21 mouse cellular contexts compared by ENCODE assay signal in genomic region chr12:31209377-31209805, GRCm38 (mm10). TPM values are rescaled to one million over a fixed set of nuclear protein-coding genes. Genes with fewer than 3 reads are reported as not detected.
DNase-seq lines count a peak whose midpoint lies in the region; ATAC-seq and TF ChIP-seq lines count a peak whose summit lies in the region.
"Had no signal": no experiment of that assay in that cellular context is flagged by ENCODE, and none has a peak within 500 bp of the region (broad histone marks: within the 10 kb centered on the region; RNA-seq: fewer than 3 reads in every experiment).

No protein-coding gene starts in this region.

- ATAC-seq in heart, embryonic 11.5 days (replicated peaks; ENCODE audit: insufficient number of reproducible peaks, low FRiP score, low TSS enrichment) = no peak
- peak; percentile 42; the same call in 1 of the 2 replicates for ATAC-seq in forebrain, embryonic 15.5 days (replicated peaks)
- peak; percentile 40; the same call in 1 of the 2 replicates for ATAC-seq in midbrain, embryonic 14.5 days (ENCODE audit: low FRiP score, low TSS enrichment)
- no peak for ATAC-seq in stomach, postnatal 0 days (ENCODE audit: low FRiP score, low TSS enrichment)

- no peak overlapping the region for H3K4me3 ChIP-seq in heart, embryonic 10.5 days
- H3K4me3 ChIP-seq in heart, embryonic 11.5 days (ENCODE audit: low read depth, low read length) = no peak overlapping the region
- no peak overlapping the region for H3K4me3 ChIP-seq in forebrain, embryonic 15.5 days
- no peak overlapping the region for H3K4me3 ChIP-seq in midbrain, embryonic 14.5 days (replicated peaks; ENCODE audit: low read depth, low read length)
- H3K4me3 ChIP-seq in stomach, postnatal 0 days (ENCODE audit: low read depth, low read length) = no peak overlapping the region
- H3K4me3 ChIP-seq in embryonic facial prominence, embryonic 10.5 days = no peak overlapping the region
- H3K4me3 ChIP-seq: hindbrain, embryonic 15.5 days; limb, embryonic 15.5 days had no signal

- no peak overlapping the region for H3K4me2 ChIP-seq in heart, embryonic 11.5 days
- H3K4me2 ChIP-seq in forebrain, embryonic 15.5 days (replicated peaks) = no peak overlapping the region
- H3K4me2 ChIP-seq in midbrain, embryonic 14.5 days (ENCODE audit: low read length) = no peak overlapping the region
- no peak overlapping the region for H3K4me2 ChIP-seq in stomach, postnatal 0 days (replicated peaks; ENCODE audit: low read depth)
- H3K4me2 ChIP-seq: hindbrain, embryonic 15.5 days; limb, embryonic 15.5 days had no signal

- no peak overlapping the region for H3K9ac ChIP-seq in heart, embryonic 11.5 days (ENCODE audit: low read depth, low read length)
- H3K9ac ChIP-seq in forebrain, embryonic 15.5 days (replicated peaks) = no peak overlapping the region
- H3K9ac ChIP-seq in midbrain, embryonic 14.5 days (replicated peaks; ENCODE audit: low read length) = no peak overlapping the region
- H3K9ac ChIP-seq in stomach, postnatal 0 days (ENCODE audit: low read length) = no peak overlapping the region
- H3K9ac ChIP-seq: hindbrain, embryonic 15.5 days; limb, embryonic 15.5 days had no signal

- TF ChIP-seq CTCF in stomach, postnatal 0 days (IDR thresholded peaks at IDR 0.05; ENCODE audit: low read depth) = no peak

- peak overlapping the region; percentile 17; the same call in 1 of the 2 replicates for H3K27ac ChIP-seq in heart, embryonic 10.5 days
- no peak overlapping the region for H3K27ac ChIP-seq in heart, embryonic 11.5 days (ENCODE audit: low read depth, low read length)
- H3K27ac ChIP-seq in forebrain, embryonic 15.5 days (replicated peaks) = peak overlapping the region; percentile 35
- H3K27ac ChIP-seq in midbrain, embryonic 14.5 days (replicated peaks; ENCODE audit: low read depth, low read length) = 0 out of 2 replicates have a peak overlapping the region, but pooled peaks have one; percentile 37
- no peak overlapping the region for H3K27ac ChIP-seq in stomach, postnatal 0 days (replicated peaks)
- H3K27ac ChIP-seq in embryonic facial prominence, embryonic 10.5 days (replicated peaks) = no peak overlapping the region
- H3K27ac ChIP-seq: hindbrain, embryonic 15.5 days; limb, embryonic 15.5 days had no signal

- H3K27me3 ChIP-seq in heart, embryonic 10.5 days (ENCODE audit: insufficient read depth, poor library complexity, severe bottlenecking) = no peaks in the 10 kb centered on the region
- H3K27me3 ChIP-seq in heart, embryonic 11.5 days (ENCODE audit: control insufficient read depth, insufficient read depth, low read length) = no peaks in the 10 kb centered on the region
- H3K27me3 ChIP-seq in forebrain, embryonic 15.5 days = no peaks in the 10 kb centered on the region
- no peaks in the 10 kb centered on the region for H3K27me3 ChIP-seq in midbrain, embryonic 14.5 days (ENCODE audit: control insufficient read depth, insufficient read depth, low read length)
- H3K27me3 ChIP-seq in stomach, postnatal 0 days (ENCODE audit: control insufficient read depth, insufficient read depth, low read length) = no peaks in the 10 kb centered on the region
- H3K27me3 ChIP-seq in embryonic facial prominence, embryonic 10.5 days (replicated peaks; ENCODE audit: low read depth, poor library complexity, severe bottlenecking) = no peaks in the 10 kb centered on the region
- H3K27me3 ChIP-seq: hindbrain, embryonic 15.5 days; limb, embryonic 15.5 days had no signal

- peaks cover 16% of the 10 kb centered on the region; the same call in 1 of the 2 replicates for H3K4me1 ChIP-seq in heart, embryonic 10.5 days
- peaks cover 6% of the 10 kb centered on the region; the same call in 1 of the 2 replicates for H3K4me1 ChIP-seq in heart, embryonic 11.5 days (ENCODE audit: control insufficient read depth, insufficient read depth, low read length)
- H3K4me1 ChIP-seq in forebrain, embryonic 15.5 days = peaks cover 19% of the 10 kb centered on the region
- peaks cover 12% of the 10 kb centered on the region for H3K4me1 ChIP-seq in midbrain, embryonic 14.5 days (ENCODE audit: control insufficient read depth, insufficient read depth, low read length)
- no peaks in the 10 kb centered on the region for H3K4me1 ChIP-seq in stomach, postnatal 0 days (replicated peaks; ENCODE audit: control insufficient read depth, insufficient read depth)
- H3K4me1 ChIP-seq in embryonic facial prominence, embryonic 10.5 days = peaks cover 8% of the 10 kb centered on the region

- no peaks in the 10 kb centered on the region for H3K36me3 ChIP-seq in heart, embryonic 10.5 days
- H3K36me3 ChIP-seq in heart, embryonic 11.5 days (ENCODE audit: control insufficient read depth, insufficient read depth, low read length) = no peaks in the 10 kb centered on the region
- no peaks in the 10 kb centered on the region for H3K36me3 ChIP-seq in forebrain, embryonic 15.5 days
- H3K36me3 ChIP-seq in midbrain, embryonic 14.5 days (ENCODE audit: control insufficient read depth, insufficient read depth, low read length) = no peaks in the 10 kb centered on the region
- no peaks in the 10 kb centered on the region for H3K36me3 ChIP-seq in stomach, postnatal 0 days (ENCODE audit: control insufficient read depth, insufficient read depth, low read length)
- no peaks in the 10 kb centered on the region for H3K36me3 ChIP-seq in embryonic facial prominence, embryonic 10.5 days (replicated peaks)
- H3K36me3 ChIP-seq: hindbrain, embryonic 15.5 days; limb, embryonic 15.5 days had no signal

- 48% methylated on average over 5 of the region's 5 CpGs for WGBS in heart, embryonic 10.5 days
- 54% methylated on average over 5 of the region's 5 CpGs for WGBS in heart, embryonic 11.5 days (ENCODE audit: insufficient replicate concordance)
- WGBS in forebrain, embryonic 15.5 days = 19% methylated on average over 5 of the region's 5 CpGs
- 12% methylated on average over 5 of the region's 5 CpGs for WGBS in midbrain, embryonic 14.5 days
- WGBS in stomach, postnatal 0 days = 62% methylated on average over 5 of the region's 5 CpGs
- WGBS in embryonic facial prominence, embryonic 10.5 days = 41% methylated on average over 5 of the region's 5 CpGs

- DNase-seq in heart, embryonic 10.5 days (ENCODE audit: low spot score) = no peak
- peak; percentile 33 for DNase-seq in brain, adult 2 months (ENCODE audit: low read depth, low spot score)
- peak; percentile 62 for DNase-seq in midbrain, embryonic 14.5 days
- DNase-seq in stomach, postnatal 0 days (ENCODE audit: low spot score) = no peak
- no peak for DNase-seq in embryonic facial prominence, embryonic 10.5 days (ENCODE audit: low spot score)
- DNase-seq: cerebellum, adult 11-12 months; cerebellum, postnatal 25 days; kidney, adult 11 months; kidney, postnatal 10 days; lung, postnatal 10 days; right cerebral cortex, postnatal 14 days; thymus, postnatal 36 days had no signal

- TF ChIP-seq EP300 in stomach, postnatal 0 days (optimal IDR thresholded peaks at IDR 0.05) = no peak

- no peaks in the 10 kb centered on the region for H3K9me3 ChIP-seq in heart, embryonic 10.5 days
- no peaks in the 10 kb centered on the region for H3K9me3 ChIP-seq in heart, embryonic 11.5 days (replicated peaks; ENCODE audit: control insufficient read depth, low read length)
- H3K9me3 ChIP-seq in forebrain, embryonic 15.5 days = no peaks in the 10 kb centered on the region
- no peaks in the 10 kb centered on the region for H3K9me3 ChIP-seq in midbrain, embryonic 14.5 days (ENCODE audit: control insufficient read depth, low read length)
- no peaks in the 10 kb centered on the region for H3K9me3 ChIP-seq in stomach, postnatal 0 days (ENCODE audit: control insufficient read depth, low read length)
- H3K9me3 ChIP-seq in embryonic facial prominence, embryonic 10.5 days = no peaks in the 10 kb centered on the region
- H3K9me3 ChIP-seq: hindbrain, embryonic 15.5 days; limb, embryonic 15.5 days had no signal

RNA-seq across cellular contexts. Expression of gene Gm6993, which starts 31.2 kb away (rescaled TPM):
- polyA plus RNA-seq in heart, embryonic 10.5 days (2016; fragmentation: Nextera tagmentation; extraction: Ambion mirVana) = not detected in 2 replicates
- polyA plus RNA-seq in heart, embryonic 11.5 days (2014; fragmentation: Nextera tagmentation; extraction: Ambion mirVana) = not detected in 2 replicates
- not detected in 2 replicates for polyA plus RNA-seq in forebrain, embryonic 15.5 days (2015; fragmentation: Nextera tagmentation; extraction: Ambion mirVana)
- polyA plus RNA-seq in midbrain, embryonic 14.5 days (2014; fragmentation: Nextera tagmentation; extraction: Ambion mirVana) = not detected in 2 replicates
- polyA plus RNA-seq in stomach, postnatal 0 days (2015; fragmentation: Nextera tagmentation; extraction: Ambion mirVana) = not detected in 2 replicates
- not detected in 2 replicates for polyA plus RNA-seq in embryonic facial prominence, embryonic 10.5 days (2016; fragmentation: Nextera tagmentation; extraction: Ambion mirVana)
- polyA plus RNA-seq: frontal cortex, adult 2 months; gonadal fat pad, adult 2 months; heart, postnatal 0 days; hindbrain, embryonic 15.5 days; limb, embryonic 15.5 days; liver, embryonic 16.5 days; neural tube, embryonic 11.5 days had no signal

RNA-seq across cellular contexts. Expression of gene Lamb1, which starts 55.6 kb away (rescaled TPM):
- 66.1 and 102 TPM in 2 replicates for polyA plus RNA-seq in heart, embryonic 10.5 days (2016; fragmentation: Nextera tagmentation; extraction: Ambion mirVana)
- 67.4 and 92.3 TPM in 2 replicates for polyA plus RNA-seq in heart, embryonic 11.5 days (2014; fragmentation: Nextera tagmentation; extraction: Ambion mirVana)
- polyA plus RNA-seq in forebrain, embryonic 15.5 days (2015; fragmentation: Nextera tagmentation; extraction: Ambion mirVana) = 18.3 and 19.1 TPM in 2 replicates
- 3.9 and 16.7 TPM in 2 replicates for polyA plus RNA-seq in midbrain, embryonic 14.5 days (2014; fragmentation: Nextera tagmentation; extraction: Ambion mirVana)
- 30.6 and 31.7 TPM in 2 replicates for polyA plus RNA-seq in stomach, postnatal 0 days (2015; fragmentation: Nextera tagmentation; extraction: Ambion mirVana)
- polyA plus RNA-seq in embryonic facial prominence, embryonic 10.5 days (2016; fragmentation: Nextera tagmentation; extraction: Ambion mirVana) = 37.2 and 42.5 TPM in 2 replicates

Comparison
In these comparisons a context has a peak if more than half of its experiments do, and no peak if none do; other contexts are left out.
1. H3K27ac ChIP-seq: peak in heart, embryonic 10.5 days (single experiment), forebrain, embryonic 15.5 days (single experiment) and midbrain, embryonic 14.5 days (single experiment); none in heart, embryonic 11.5 days (single experiment), stomach, postnatal 0 days (single experiment) and embryonic facial prominence, embryonic 10.5 days (single experiment).
2. DNase-seq: peak in brain, adult 2 months (single experiment) and midbrain, embryonic 14.5 days (single experiment); none in heart, embryonic 10.5 days (single experiment), stomach, postnatal 0 days (single experiment) and embryonic facial prominence, embryonic 10.5 days (single experiment).
3. ATAC-seq: peak in forebrain, embryonic 15.5 days (single experiment) and midbrain, embryonic 14.5 days (single experiment); none in heart, embryonic 11.5 days (single experiment) and stomach, postnatal 0 days (single experiment).